Mouse (Mus musculus) embryonic facial prominence, embryonic 11.5 days (tissue): ENCODE measurements around the gene Doc2g. TPM values are rescaled to one million over a fixed set of nuclear protein-coding genes. Genes with fewer than 3 reads are reported as not detected.
A peak's percentile ranks its signal among the peaks of the same experiment; 100 is the strongest.

Experiments
- ATAC-seq: fragments of 200-750 bp; cut with Nextera tagmentation; replicated peaks from 2 replicates; pipeline ENCODE4 v1.8.0; 2017; ENCODE audit warnings: low read depth; ENCODE audit not compliant: insufficient number of reproducible peaks, low FRiP score, low TSS enrichment
- DNase-seq: peaks from one replicate; pipeline ENCODE4 v3.0.0-alpha.2; 2015; ENCODE audit warnings: low spot score
- H3K27ac ChIP-seq: fragments of 300-500 bp; sonication (generic); replicated peaks from 2 replicates; pipeline ENCODE4 v1.5.1; 2014; ENCODE audit warnings: mild to moderate bottlenecking, low read depth, low read length, control low read depth
- H3K27me3 ChIP-seq: fragments of 300-500 bp; sonication (generic); 2 replicates; pipeline ENCODE4 v1.6.1; 2014; ENCODE audit warnings: mild to moderate bottlenecking, low read length, moderate library complexity, mixed read lengths; ENCODE audit not compliant: control insufficient read depth, insufficient read depth
- H3K36me3 ChIP-seq: fragments of 300-500 bp; sonication (generic); replicated peaks from 2 replicates; pipeline ENCODE4 v1.6.1; 2014; ENCODE audit warnings: low read depth, mild to moderate bottlenecking, low read length, moderate library complexity, mixed read lengths; ENCODE audit not compliant: control insufficient read depth, insufficient read depth
- H3K4me1 ChIP-seq: fragments of 300-500 bp; sonication (generic); 2 replicates; pipeline ENCODE4 v1.6.1; 2014; ENCODE audit warnings: low read length, mixed read lengths; ENCODE audit not compliant: control insufficient read depth, insufficient read depth
- H3K4me2 ChIP-seq: fragments of 300-500 bp; sonication (generic); 2 replicates; pipeline ENCODE4 v1.6.1; 2014; ENCODE audit warnings: low read depth, mild to moderate bottlenecking, control low read depth, low read length, moderate library complexity
- H3K4me3 ChIP-seq: fragments of 300-500 bp; sonication (generic); 2 replicates; pipeline ENCODE4 v1.5.1; 2014; ENCODE audit warnings: low read depth, low read length, control low read depth
- H3K9ac ChIP-seq: fragments of 300-500 bp; sonication (generic); replicated peaks from 2 replicates; pipeline ENCODE4 v1.6.1; 2014; ENCODE audit warnings: mild to moderate bottlenecking, control low read depth, low read length
- H3K9me3 ChIP-seq: fragments of 300-500 bp; sonication (generic); replicated peaks from 2 replicates; pipeline ENCODE4 v1.6.1; 2016; ENCODE audit warnings: mild to moderate bottlenecking, low read length, inconsistent platforms, mixed read lengths; ENCODE audit not compliant: control insufficient read depth
- WGBS: fragments of 180-500 bp; shearing (Covaris S2); extraction: QIAGEN DNeasy Blood & Tissue Kit; methylation state at CpG from one replicate; pipeline ENCODE4 v1.1.7; 2014; 5-methylcytosine and 5-hydroxymethylcytosine counted together
- polyA plus RNA-seq: library from polyadenylated mRNA; unstranded; fragments of >200 nt; fragmentation: Nextera tagmentation; extraction: Ambion mirVana; gene quantifications from 2 replicates; pipeline ENCODE4 v1.2.1, GENCODE M21; 2014

Doc2g gene
- polyA plus RNA-seq, 1 experiment from 2014 or later = 2.2 TPM

GRCm38 (mm10) chr19:4018743-4019583 is 15.8 kb downstream of the Doc2g start:
- no peak overlapping the region for H3K9ac ChIP-seq
- WGBS = 35% methylated on average over 18 of the region's 18 CpGs
- no peak overlapping the region for H3K4me3 ChIP-seq

GRCm38 (mm10) chr19:4023185-4023584 is 20.1 kb downstream of the Doc2g start:
- Histone ChIP-seq H3K27me3 (no peaks in the 10 kb centered on the region), H3K27ac (no peak overlapping the region), H3K36me3 (no peaks in the 10 kb centered on the region), H3K9me3 (no peaks in the 10 kb centered on the region), H3K9ac (no peak overlapping the region), H3K4me1 (no peaks in the 10 kb centered on the region), H3K4me3 (no peak overlapping the region), H3K4me2 (no peak overlapping the region)
- WGBS = 76% methylated on average over 7 of the region's 7 CpGs
- DNase-seq (no peak), ATAC-seq (no peak)

More at GRCm38 (mm10) chr19:4018743-4019583, 15.8 kb downstream of the Doc2g start:
- H3K9me3 ChIP-seq = no peaks in the 10 kb centered on the region
- ATAC-seq (0 out of 2 replicates have a peak, but pooled peaks have one; percentile 56), DNase-seq (peak; percentile 78)
- no peak overlapping the region for H3K27ac ChIP-seq
- H3K4me2 ChIP-seq = no peak overlapping the region
- H3K4me1 ChIP-seq = no peaks in the 10 kb centered on the region
- H3K27me3 ChIP-seq = no peaks in the 10 kb centered on the region
- H3K36me3 ChIP-seq = no peaks in the 10 kb centered on the region

DNA sequence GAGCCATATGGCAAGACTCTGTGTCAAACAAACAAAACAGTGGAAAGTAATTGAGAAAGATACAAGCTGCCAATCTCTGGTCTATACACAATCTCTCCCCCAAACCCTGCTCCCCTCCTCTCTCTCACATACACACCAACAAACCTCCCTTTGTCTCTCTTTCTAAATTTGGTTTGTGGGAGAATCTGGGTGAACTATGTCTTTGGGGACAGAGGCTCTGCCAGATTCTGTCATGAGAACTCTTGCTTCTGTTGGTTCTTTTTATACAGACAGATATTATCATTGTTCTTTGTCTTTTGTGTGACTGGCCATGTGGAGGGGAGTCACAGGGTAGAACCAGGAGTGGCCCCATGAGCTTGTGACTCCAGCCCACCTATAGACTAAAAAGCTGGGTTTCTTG is 24.5 kb downstream of the Doc2g start:
- H3K27ac ChIP-seq = no peak overlapping the region
- H3K27me3 ChIP-seq = no peaks in the 10 kb centered on the region
- H3K4me2 ChIP-seq = no peak overlapping the region
- DNase-seq (no peak), ATAC-seq (no peak)
- no peak overlapping the region for H3K4me3 ChIP-seq
- H3K36me3 ChIP-seq = no peaks in the 10 kb centered on the region
- H3K9ac ChIP-seq = no peak overlapping the region
- H3K4me1 ChIP-seq = no peaks in the 10 kb centered on the region
- no peaks in the 10 kb centered on the region for H3K9me3 ChIP-seq

DNA sequence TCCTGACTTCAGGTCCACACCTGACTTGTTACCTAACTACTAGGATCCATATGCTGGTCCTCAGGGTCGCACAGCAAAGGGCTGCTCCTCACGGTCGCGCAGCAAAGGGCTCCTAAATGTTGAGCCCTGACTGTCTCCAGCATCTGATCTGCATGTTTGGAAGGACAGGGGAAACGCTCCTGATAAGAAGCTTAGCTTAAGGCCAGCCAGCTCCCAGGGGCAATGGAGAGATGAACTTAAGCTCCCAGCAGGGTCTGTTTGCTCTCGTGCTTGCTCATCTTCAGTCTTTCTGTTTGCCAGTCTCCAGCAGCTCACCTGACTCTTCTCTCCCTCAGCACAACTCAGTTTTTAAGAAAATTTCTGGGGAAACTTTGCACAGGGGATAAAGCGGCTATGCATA is 29.6 kb downstream of the Doc2g start:
- Histone ChIP-seq H3K4me3 (no peak overlapping the region), H3K36me3 (no peaks in the 10 kb centered on the region), H3K4me2 (no peak overlapping the region), H3K9me3 (no peaks in the 10 kb centered on the region), H3K27ac (no peak overlapping the region), H3K27me3 (no peaks in the 10 kb centered on the region), H3K9ac (no peak overlapping the region), H3K4me1 (no peaks in the 10 kb centered on the region)
- DNase-seq (no peak), ATAC-seq (no peak)
- WGBS = 56% methylated on average over 7 of the region's 7 CpGs

- no peak for DNase-seq
- H3K4me3 ChIP-seq = no peak overlapping the region
- no peaks in the 10 kb centered on the region for H3K4me1 ChIP-seq
- no peak for ATAC-seq
- no peaks in the 10 kb centered on the region for H3K27me3 ChIP-seq
- H3K27ac ChIP-seq = no peak overlapping the region
- no peak overlapping the region for H3K4me2 ChIP-seq
- no peak overlapping the region for H3K9ac ChIP-seq
- H3K9me3 ChIP-seq = no peaks in the 10 kb centered on the region
- WGBS = 85% methylated on average over 3 of the region's 3 CpGs
- no peaks in the 10 kb centered on the region for H3K36me3 ChIP-seq
Observed at GRCm38 (mm10) chr19:4033298-4033697, 30.2 kb downstream of the Doc2g start.

- 63% methylated on average over 5 of the region's 5 CpGs for WGBS
- H3K27me3 ChIP-seq = no peaks in the 10 kb centered on the region
- no peaks in the 10 kb centered on the region for H3K9me3 ChIP-seq
- H3K36me3 ChIP-seq = no peaks in the 10 kb centered on the region
- no peak overlapping the region for H3K4me2 ChIP-seq
- no peak overlapping the region for H3K9ac ChIP-seq
- H3K27ac ChIP-seq = no peak overlapping the region
- no peak for ATAC-seq
- H3K4me3 ChIP-seq = no peak overlapping the region
- no peaks in the 10 kb centered on the region for H3K4me1 ChIP-seq
- no peak for DNase-seq
Observed at GRCm38 (mm10) chr19:4033742-4034141, 30.6 kb downstream of the Doc2g start.

GRCm38 (mm10) chr19:4036327-4037045 is 33.4 kb downstream of the Doc2g start:
- no peaks in the 10 kb centered on the region for H3K36me3 ChIP-seq
- no peak for ATAC-seq
- no peak overlapping the region for H3K4me2 ChIP-seq
- no peaks in the 10 kb centered on the region for H3K27me3 ChIP-seq
- no peaks in the 10 kb centered on the region for H3K9me3 ChIP-seq
- no peak overlapping the region for H3K27ac ChIP-seq
- no peak overlapping the region for H3K4me3 ChIP-seq
- no peak overlapping the region for H3K9ac ChIP-seq
- no peaks in the 10 kb centered on the region for H3K4me1 ChIP-seq
- 72% methylated on average over 12 of the region's 12 CpGs for WGBS
- DNase-seq = no peak
